Mouse (Mus musculus) kidney, adult 11 months (tissue): ENCODE results near the gene Dst.

ENCODE experiments used
- DNase-seq: peaks from one replicate; pipeline ENCODE4 v3.0.0; 2022

The Dst gene

GRCm38 (mm10) chr1:34252267-34252666 lies 344.2 kb downstream of the Dst start:
- no peak for DNase-seq

GRCm38 (mm10) chr1:34253876-34254275 lies 345.9 kb downstream of the Dst start:
- no peak for DNase-seq

DNA sequence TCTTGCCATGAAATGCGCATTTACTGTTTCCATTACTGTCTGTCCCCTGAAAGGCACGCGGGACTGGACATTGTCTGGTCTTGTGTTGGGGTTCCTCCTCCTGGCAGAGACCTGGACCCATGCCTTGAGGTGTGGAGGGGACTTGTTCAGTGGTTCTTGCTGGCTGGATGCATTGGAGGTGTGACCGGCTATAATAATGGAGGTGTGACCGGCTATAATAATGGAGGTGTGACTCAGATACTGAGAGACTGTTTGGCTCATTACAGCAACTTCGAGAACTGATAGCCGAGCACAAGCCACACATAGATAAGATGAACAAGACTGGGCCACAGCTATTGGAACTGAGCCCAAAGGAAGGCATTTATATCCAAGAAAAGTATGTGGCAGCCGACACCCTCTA lies 351.9 kb downstream of the Dst start:
- no peak for DNase-seq

GRCm38 (mm10) chr1:34261011-34261410 lies 353.0 kb downstream of the Dst start:
- no peak for DNase-seq

DNA sequence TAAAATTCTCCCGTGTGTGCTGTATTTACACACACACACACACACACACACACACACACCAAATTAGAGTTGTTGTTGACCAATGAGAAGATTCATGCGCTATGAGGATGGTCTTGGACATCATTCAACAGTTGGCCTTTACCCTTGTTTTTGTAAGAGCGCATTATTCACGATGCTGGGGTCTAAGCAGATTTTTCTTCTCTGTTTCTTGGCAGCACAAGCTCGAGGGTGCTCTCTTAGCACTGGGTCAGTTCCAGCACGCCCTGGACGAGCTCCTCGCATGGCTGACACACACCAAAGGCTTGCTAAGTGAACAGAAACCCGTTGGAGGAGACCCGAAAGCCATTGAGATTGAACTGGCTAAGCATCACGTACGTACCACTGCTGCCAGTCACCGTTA lies 360.5 kb downstream of the Dst start:
- DNase-seq = peak; percentile 27

- DNase-seq = no peak
These were observed 361.6 kb downstream of the Dst start for GRCm38 (mm10) chr1:34269578-34269977.

DNA sequence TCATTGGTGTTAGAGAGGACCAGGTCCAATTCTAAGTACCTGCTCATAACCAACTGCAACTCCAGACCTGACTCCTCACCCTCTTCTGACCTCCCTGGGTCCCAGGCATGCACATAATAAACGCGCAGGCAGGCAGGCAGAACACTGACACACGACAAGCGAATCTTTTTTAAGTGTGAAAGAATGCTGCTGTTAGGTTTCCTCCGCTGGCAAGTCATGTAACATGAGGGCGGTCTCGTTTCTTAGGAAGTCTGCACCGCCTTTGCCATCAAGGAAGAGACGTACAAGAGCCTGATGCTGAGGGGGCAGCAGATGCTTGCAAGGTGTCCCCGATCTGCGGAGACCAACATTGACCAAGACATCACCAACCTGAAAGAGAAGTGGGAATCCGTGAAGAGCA lies 365.9 kb downstream of the Dst start:
- no peak for DNase-seq

- no peak for DNase-seq
These were observed 367.8 kb downstream of the Dst start for GRCm38 (mm10) chr1:34275787-34276186.

DNA sequence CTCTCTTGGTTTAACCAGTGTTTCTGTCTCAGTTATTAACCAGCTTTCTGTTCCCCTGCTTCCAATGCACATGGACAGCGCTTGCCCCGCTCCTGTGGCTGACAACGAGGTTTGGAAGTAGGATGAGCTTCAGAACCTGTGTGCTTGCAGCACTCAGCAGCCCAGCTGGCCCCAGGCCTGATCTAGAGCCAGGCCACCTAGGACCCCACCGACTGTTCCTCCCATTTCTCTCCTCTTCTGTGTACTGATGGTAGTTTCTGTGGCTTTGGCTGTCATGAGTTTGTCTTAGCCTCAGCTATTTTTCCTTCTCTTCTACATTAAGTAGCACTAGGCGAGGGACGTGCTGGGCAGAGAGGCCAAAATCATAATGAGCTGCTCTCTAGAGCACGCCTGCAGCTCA lies 368.7 kb downstream of the Dst start:
- no peak for DNase-seq

DNA sequence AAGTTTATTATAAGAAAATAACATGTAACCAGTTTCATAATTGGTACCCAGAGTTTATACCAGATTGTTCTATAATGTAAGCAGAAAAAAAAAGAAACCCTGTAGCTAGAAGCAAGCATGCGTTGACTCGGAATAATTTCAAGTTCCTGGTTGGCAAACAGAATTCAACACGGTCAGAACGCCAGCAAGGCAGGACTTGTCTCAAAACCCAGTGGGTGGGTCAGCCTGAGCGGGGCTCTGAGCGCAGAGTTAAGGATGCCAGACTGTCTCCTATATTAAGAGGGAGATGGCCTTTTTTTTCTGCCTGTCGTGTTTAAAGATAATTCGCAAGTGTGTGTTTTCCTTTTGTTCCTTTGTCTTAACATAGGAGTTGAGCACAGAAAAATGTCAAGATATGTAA lies 369.2 kb downstream of the Dst start:
- no peak for DNase-seq

GRCm38 (mm10) chr1:34283502-34283901 lies 375.5 kb downstream of the Dst start:
- DNase-seq = no peak

GRCm38 (mm10) chr1:34284979-34285378 lies 377.0 kb downstream of the Dst start:
- no peak for DNase-seq

DNA sequence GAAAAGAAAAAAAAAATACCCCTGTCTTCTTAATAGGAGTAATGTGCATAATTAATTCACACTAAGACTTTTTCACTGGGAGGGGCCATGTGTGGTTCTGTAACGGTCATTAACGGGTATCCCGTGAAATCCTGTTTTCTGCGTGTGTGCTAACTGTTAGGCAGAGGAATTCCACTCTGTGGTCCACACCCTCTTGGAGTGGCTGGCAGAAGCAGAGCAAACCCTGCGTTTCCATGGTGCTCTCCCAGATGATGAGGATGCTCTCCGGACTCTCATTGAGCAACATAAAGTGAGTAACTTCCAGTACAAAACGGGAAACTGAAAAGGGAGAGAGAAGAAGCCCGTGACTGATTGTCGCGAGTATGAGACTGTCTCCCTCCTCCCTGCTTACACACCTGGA lies 379.7 kb downstream of the Dst start:
- DNase-seq = no peak

DNA sequence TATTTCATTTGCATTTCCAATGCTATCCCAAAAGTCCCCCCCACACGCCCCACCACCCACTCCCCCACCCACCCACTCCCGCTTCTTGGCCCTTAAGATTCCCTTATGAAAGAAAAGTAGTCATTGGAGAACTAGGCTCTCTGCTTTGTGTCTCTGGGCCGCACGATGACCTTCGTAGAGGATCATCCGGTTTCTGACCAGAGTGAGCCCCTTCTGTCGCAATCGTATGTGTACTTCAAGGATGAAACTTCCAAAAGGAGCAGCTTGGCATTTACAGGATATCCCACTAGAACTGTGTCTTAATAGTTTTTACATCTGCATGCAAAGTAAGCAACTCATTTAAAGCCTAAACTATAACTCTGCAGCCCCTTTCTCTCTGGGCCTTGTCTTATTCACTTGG lies 380.2 kb downstream of the Dst start:
- no peak for DNase-seq

DNA sequence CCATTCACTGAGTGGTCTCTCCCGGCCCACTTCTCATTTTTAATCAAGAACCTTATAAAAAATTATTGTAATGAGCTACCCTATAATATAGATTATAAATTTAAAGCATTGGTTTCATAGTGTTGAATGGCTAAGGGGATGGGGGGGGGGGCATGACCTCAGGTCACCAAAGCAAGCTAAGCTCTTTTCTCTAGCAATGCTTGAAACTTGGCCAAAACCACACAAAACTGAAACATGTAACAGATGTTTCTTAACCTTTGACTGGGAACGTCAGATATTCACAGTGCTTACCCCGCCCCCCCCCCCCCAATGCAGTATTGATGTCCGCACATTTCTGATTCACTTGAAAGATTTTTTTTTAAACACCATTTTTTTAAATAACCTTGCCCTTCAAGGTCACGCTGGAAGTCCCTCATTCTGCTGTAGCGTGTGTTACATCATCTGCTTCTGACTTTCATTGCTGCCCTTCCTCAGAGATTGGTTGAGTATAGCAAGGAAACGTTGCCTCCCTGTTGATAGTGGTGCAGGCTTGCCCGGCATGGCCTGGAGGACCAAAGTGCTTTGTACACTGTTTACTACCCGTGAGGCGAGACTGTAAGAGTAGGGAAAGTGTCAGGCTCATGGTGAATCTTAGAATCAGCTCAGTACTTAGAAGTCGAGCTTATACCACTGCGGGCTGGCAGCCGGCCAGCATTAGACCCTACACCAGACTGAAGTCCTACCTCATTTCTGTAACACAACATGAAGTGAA lies 380.9 kb downstream of the Dst start:
- DNase-seq = no peak

DNA sequence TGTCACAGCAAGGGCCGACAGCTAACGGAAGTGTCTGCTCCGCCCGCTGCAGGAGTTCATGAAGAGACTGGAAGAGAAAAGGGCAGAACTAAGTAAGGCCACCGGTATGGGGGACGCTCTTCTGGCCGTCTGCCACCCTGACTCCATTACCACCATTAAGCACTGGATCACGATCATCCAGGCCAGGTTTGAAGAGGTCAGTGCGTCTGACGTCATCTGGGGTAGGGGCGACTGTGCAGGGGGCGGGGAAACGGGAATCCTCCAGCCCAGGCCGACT lies 381.4 kb downstream of the Dst start:
- DNase-seq = no peak

GRCm38 (mm10) chr1:34290321-34290720 lies 382.3 kb downstream of the Dst start:
- DNase-seq = no peak

DNA sequence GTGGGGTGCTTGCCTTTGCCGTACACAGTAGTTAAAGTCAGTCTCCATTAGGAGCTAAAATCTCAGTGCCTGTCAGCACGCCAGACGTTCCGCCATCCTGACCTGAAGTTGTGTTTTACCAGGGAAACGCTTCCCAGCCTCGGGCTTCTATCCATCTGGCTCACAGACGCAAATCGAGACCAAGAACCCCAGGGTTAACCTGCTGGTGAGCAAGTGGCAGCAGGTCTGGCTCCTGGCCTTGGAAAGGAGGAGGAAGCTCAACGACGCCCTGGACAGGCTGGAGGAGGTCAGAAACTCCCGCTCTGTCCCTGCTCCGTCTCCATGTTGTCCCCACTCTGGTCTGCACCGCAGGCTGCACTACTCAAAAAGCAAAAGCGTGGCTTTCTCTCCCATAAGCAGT lies 385.2 kb downstream of the Dst start:
- no peak for DNase-seq

GRCm38 (mm10) chr1:34297636-34298035 lies 389.6 kb downstream of the Dst start:
- no peak for DNase-seq

DNA sequence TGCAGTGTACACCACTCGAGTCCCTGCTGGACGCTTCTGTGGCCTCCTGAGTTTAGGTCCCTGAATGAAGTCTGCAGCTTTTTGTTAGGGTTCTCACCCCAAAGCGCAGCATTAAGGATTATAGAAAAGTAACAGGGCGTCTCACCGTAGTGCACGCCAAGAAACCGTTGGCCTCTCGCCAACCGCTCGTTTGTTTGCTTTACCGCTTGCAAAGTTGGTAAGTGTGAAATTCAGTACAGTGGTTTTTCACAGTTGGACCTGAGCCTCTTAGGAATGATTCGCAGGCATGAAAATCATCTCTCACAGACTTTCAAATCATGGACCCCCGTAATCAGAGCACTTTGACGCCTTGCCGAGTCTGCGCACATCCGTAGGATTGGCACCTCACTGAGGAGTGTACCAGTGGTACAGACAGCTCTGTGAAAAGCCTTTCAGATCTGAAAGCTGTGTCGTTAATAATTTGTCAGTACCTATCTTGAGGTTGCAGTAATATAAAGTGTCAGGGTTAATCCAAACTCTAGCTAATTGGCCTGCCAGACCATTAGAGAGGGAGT lies 390.7 kb downstream of the Dst start:
- DNase-seq = no peak

DNA sequence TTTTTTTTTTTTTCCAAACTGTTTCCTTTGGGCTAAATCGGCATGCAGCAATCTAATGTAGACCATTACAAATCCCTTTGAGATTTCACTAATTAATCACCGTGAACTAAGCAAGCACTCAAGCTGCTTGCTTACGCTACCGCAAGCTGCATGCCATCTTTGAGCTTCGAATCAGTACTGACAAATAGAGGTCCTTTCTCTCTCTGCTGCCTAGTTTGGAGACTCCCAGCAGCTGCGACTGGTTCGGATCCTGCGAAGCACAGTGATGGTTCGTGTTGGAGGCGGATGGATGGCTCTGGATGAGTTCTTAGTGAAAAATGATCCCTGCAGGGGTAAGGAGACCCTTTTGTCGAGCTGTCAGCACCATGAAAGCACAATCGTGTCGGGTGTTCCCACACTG lies 391.5 kb downstream of the Dst start:
- DNase-seq = no peak

- no peak for DNase-seq
These were observed 392.4 kb downstream of the Dst start for GRCm38 (mm10) chr1:34300309-34300980.

DNA sequence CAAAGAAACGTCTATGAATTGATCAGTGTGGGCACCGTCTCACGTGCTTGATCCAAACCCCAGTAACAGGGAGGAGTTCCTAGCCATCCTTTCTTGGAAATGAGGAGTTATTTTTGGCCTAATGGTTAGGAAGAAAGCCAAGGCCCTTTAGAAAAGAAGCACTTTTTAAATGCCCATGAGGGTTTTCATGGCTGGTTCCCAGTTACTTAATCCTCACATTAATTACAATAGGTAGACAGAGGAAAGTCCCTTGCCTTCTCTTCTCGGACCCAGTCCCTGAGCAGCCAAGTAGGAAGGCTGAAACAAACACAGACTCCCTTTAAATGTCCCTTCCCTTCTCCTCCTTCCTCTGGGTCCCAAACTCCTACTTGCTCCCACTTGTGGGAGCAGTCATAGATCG lies 396.2 kb downstream of the Dst start:
- no peak for DNase-seq

GRCm38 (mm10) chr1:34306741-34307140 lies 398.7 kb downstream of the Dst start:
- DNase-seq = peak; percentile 27

DNA sequence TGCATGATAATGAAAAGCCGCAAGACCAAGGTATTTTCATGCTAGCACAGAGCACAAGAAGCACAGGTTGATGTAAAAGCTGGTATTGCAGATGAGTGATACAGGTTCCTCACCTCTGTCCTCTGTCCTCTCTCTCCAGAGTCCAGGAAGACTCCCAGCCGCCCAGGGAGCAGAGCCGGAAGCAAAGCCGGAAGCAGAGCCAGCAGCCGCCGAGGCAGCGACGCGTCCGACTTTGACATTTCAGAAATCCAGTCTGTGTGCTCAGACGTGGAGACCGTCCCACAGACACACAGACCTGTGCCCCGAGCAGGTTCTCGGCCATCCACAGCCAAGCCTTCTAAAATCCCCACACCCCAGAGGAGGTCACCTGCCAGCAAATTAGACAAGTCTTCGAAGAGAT lies 399.2 kb downstream of the Dst start:
- no peak for DNase-seq
